Mouse (Mus musculus): ENCODE data around the gene Hpcal1.

Hpcal1 gene

DNA sequence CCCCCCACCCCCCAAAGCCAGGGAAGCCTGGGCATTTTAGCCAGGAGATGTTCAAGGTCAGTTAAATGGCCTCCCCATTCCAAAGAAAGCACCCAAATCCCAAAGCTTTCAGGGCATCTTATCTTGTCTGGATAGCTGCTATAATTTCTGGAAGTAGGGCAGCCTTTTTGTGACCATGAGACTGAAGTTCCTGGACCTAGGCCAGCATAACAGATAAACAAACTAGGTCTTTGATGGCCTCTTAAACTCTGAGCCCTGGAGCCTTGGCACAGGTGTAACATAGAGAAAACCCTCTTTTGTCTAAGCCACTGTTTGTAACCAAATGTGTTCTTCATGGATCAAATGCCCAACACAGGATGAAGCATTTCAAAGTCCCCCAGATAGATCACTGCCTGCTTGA lies 16.8 kb downstream of the Hpcal1 start:
- in situ Hi-C loops (cut with MboI; ENCODE audit: low pct_unique_long_range_greater_than_20kb in 1 of 2, low sequenced_read_pairs in 2 of 2, unreplicated experiment in 1 of 2) = no loop called here

DNA sequence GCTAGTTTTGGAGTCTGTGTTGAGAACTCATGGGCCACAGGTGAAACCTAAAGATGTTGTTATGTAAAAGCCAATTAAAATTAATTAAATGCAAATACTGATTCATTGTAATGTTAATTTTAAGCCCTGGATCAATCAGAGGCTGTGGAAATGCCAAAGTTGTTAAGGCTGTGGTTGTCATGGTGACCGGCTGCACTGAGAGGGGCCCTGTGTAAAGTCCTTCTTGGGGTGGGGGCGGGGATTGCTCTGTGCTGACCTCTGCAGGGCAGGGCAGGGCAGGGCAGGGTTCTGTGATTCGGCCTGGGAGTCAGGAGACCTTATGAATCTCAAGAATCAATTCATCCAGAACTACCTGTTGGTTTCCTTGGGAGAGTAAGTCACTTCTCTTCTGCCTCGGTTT lies 18.8 kb downstream of the Hpcal1 start:
- in situ Hi-C loops (cut with MboI; ENCODE audit: low pct_unique_long_range_greater_than_20kb in 1 of 2, low sequenced_read_pairs in 2 of 2, unreplicated experiment in 1 of 2) = no loop called here

DNA sequence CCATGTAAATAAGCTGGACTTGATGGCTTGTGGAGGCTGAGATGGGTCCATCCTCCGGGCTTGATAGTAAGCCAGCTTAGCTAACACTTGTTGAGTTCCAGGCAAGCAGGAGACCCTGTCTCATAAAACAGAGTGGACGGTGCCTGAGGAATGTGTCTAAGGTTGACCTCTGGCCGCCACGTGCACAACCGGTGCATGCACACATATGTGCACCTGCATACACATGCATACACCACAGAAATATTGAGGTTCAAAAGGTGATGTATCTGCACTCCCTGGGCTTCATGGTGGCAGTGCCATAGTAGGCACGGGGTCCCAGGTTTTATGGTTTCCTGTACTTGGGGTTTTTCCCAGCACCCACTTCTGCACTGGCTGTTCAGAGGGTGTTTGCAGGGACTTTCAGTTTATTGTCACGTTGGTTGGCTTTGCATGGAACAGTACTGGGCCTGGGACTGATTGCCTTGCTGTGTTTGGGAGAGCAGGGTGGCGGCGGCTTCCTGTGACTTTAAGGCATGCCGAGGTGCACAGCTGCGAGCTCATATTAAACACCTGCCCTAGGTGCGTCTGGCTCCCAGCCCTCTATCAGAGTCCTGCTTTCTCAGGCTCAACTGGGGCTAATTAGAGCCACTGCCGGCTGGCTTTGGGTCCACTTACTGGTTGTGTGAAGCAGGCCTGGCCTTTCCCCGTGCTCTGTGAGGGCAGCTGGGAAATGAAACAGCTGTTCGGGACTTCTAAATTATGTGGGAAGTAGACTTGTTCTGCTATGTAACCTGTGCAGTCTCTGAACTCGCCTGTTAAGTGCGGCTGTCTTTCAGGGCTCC lies 19.5 kb downstream of the Hpcal1 start:
- in situ Hi-C loops (cut with MboI; ENCODE audit: low pct_unique_long_range_greater_than_20kb in 1 of 2, low sequenced_read_pairs in 2 of 2, unreplicated experiment in 1 of 2) = no loop called here

DNA sequence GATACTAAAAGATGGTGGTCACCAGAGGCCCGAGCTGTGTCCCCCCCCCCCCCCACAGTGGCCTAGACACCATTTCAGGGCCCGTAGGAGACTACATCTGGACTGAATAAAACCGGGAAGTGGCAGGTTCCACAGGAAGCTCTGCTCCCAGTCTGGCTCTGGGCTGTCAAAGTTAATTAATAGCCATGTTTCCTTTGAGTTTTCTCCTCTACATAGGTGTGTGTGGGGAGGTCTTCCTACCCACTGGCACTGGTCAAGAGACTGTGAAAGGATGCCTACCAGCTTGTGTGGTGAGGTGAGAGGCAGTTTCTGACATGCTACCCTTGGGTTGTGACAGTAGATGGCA lies 20.1 kb downstream of the Hpcal1 start:
- in situ Hi-C loops (cut with MboI; ENCODE audit: low pct_unique_long_range_greater_than_20kb in 1 of 2, low sequenced_read_pairs in 2 of 2, unreplicated experiment in 1 of 2) = no loop called here

DNA sequence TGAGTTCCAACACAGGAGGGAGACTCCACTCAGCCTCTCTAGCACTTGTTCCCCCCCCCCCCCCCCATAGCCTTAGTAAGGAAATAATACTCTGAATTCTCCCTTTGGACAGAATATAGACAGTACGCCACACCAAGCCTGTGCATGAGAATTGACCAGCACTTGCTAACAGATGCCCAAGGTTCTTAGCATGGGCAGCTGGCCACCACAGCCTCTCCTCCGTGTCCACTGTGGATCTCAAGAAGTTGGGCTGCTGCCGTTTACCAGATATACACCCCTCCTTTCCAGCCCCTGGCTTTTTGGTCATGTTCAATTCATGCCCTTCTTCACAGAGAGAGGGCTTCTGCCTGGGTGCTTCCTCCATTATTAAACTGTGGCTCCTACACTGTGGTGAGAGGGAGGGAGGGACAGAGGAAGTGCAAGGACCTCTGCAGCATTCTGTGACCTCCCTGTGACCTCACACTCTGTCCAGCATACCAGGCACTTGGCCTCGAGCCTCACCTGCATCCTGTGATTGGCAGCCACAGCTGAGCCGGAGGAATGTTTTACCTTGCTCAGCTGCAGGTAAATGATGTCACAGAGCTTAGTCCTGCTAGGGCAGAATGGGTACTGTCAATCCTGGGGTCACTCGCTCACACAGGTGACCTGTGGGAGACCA lies 21.2 kb downstream of the Hpcal1 start:
- in situ Hi-C loops (cut with MboI; ENCODE audit: low pct_unique_long_range_greater_than_20kb in 1 of 2, low sequenced_read_pairs in 2 of 2, unreplicated experiment in 1 of 2) = no loop called here

DNA sequence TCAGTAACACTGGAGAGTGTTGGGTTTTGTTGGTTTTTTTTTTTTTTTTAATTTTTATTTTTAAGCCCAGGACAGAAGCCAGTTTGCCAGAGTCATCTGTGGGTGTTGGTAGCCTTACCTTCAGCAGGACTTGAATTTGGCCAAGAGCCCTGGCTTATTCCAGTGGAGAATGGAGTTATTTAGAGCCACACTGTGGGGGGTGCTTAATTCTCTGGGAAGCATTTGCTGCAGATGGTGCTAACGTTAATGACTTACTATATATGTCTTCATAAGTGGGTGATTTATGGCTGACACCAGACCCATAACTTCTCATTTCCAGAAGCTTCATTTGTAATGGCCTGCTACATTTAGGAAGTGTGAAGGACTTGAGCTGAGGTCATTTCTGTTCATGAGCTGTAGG lies 21.9 kb downstream of the Hpcal1 start:
- in situ Hi-C loops (cut with MboI; ENCODE audit: low pct_unique_long_range_greater_than_20kb in 1 of 2, low sequenced_read_pairs in 2 of 2, unreplicated experiment in 1 of 2) = no loop called here

DNA sequence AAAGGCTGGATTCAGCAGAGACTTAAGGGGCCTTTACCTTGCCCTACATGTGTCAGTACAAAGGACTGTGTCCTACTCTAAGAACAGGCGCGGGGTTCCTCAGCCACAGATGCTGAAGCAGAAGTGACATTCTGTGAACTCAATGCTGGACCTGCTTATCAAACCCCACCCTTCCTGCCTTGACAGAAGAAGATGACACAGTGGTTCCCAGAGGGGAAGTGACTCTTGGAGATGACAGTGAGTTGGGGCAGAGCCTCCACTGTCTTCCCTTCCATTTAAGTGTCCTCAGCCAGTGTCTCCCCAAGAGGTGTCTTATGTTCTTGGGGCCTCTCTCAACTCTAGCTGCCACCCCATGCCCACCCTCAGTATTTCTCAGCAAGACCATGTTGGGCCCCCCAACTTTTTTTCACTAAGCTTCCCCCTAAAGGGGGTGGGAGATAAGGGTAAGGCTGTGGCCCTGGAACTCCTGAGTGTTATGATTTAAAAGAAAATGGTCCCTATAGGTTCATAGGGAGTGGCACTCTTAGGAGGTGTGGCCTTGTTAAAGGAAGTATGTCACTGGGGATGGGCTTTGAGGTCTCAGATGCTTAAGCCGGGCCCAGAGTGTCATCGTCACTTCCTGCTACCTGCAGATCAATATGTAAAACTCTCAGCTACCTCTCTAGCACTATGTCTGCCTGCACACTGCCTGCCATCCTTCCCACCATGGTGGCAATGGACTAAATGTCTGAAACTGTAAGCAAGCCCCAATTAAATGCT lies 25.2 kb downstream of the Hpcal1 start:
- in situ Hi-C loops (cut with MboI; ENCODE audit: low pct_unique_long_range_greater_than_20kb in 1 of 2, low sequenced_read_pairs in 2 of 2, unreplicated experiment in 1 of 2) = no loop called here

DNA sequence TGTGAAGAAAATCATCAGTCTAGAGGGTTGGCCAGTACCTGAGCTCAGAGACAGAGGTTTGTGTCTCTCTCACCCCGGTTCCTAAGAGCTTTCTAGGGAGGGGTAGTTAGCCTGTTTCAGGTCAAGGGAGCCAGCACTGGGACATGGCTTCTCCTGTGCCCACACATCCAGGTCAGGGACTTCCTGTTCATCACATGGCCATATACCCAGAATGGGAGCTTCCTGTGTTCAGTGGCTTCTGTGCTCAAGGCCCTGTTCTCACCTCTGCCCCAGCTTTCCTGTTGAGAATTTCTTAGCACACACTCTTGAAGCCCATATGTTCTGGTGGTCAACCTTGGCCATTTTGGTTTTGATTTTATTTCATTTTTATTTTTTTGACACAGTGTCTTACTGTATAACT lies 26.6 kb downstream of the Hpcal1 start:
- in situ Hi-C loops (cut with MboI; ENCODE audit: low pct_unique_long_range_greater_than_20kb in 1 of 2, low sequenced_read_pairs in 2 of 2, unreplicated experiment in 1 of 2) = no loop called here

DNA sequence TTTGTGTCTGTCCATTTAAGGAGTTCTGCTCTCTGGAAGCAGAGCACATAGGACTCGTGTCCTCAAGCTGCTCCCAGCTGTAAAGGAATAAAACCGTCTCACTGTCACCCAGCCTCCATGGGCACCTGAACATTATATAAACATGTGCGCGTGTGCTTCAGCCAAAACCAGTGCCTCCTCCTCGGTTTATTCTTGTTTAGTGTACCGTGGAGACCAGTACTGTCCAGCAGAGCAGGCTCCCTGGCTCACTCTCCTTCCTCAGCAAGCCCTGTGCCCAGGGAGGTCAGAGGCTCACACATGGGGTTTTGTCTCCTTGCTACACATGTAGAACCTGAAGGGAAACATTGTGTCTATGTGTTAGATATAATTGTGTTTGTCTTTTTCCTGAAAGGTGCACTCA lies 27.5 kb downstream of the Hpcal1 start:
- in situ Hi-C loops (cut with MboI; ENCODE audit: low pct_unique_long_range_greater_than_20kb in 1 of 2, low sequenced_read_pairs in 2 of 2, unreplicated experiment in 1 of 2) = no loop called here

DNA sequence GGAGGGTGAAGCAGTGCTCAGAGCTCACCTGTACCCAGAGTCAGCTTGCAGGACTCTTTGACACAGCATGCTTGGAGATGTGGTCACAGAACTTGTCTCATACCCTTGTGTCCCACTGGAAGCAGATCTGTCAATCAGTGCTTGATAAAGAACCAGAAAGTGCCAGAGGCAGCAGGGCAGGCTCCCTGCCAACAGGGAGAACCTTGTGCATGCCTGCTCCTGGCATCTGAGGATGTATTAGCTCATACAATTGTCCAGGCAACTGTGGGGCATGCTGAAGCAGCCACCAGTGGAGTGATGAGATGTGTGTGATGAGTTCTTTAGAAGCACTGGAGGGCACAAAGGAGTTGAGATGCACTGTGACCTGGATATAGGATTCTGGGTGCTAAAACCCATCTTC lies 30.4 kb downstream of the Hpcal1 start:
- in situ Hi-C loops (cut with MboI; ENCODE audit: low pct_unique_long_range_greater_than_20kb in 1 of 2, low sequenced_read_pairs in 2 of 2, unreplicated experiment in 1 of 2) = no loop called here

DNA sequence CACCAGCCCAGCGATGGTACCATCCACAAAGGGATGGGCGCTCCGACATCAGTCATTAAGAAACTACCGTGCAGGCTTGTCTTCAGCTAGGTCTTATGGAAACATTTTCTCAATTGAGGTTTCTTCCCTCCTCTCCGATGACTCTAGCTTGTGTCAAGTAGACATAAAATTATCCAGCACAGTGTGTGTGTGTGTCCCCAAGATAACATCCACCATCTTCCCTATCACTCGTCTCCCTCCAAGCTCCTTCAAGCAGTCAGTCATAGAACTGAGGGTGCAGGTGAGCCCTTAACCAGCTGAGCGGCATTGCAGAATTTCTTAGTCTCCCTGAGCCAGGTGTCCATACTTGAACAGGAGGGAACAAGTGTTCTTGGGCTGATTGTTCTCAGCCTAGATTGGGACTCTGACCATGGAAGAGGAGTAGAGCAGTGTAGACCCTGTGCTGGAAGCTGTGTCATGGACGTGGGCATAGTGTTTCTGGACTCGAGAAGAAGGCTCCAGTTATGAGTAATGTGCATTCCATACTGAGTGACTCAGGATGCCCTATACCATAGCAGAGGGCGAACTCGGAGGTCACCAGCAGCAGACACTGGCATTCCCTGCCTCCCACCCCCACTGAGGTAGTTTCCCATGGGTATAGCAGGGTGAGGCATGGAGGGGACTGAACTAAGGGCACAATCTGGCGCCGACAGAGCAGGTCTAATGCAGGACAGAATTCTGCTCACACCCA lies 32.0 kb downstream of the Hpcal1 start:
- in situ Hi-C loops (cut with MboI; ENCODE audit: low pct_unique_long_range_greater_than_20kb in 1 of 2, low sequenced_read_pairs in 2 of 2, unreplicated experiment in 1 of 2) = no loop called here

DNA sequence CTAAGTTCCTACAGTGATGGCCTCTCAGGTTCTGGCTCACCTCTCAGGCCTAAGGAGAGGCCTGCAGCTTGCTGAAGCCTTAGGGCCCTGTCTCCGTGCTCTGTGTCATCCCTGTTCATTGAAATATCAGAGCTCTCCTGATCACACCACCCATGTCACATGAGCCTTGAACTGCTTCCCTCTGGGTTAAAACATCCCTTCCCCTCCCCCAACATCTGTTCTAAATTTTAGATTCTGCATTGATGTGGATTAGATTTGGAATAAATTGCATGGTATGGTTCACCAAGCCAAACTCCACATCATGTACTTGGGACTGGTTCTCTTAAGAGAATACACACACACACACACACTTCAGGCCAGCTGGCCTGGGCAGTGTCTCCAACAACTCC lies 32.5 kb downstream of the Hpcal1 start:
- in situ Hi-C loops (cut with MboI; ENCODE audit: low pct_unique_long_range_greater_than_20kb in 1 of 2, low sequenced_read_pairs in 2 of 2, unreplicated experiment in 1 of 2) = no loop called here

DNA sequence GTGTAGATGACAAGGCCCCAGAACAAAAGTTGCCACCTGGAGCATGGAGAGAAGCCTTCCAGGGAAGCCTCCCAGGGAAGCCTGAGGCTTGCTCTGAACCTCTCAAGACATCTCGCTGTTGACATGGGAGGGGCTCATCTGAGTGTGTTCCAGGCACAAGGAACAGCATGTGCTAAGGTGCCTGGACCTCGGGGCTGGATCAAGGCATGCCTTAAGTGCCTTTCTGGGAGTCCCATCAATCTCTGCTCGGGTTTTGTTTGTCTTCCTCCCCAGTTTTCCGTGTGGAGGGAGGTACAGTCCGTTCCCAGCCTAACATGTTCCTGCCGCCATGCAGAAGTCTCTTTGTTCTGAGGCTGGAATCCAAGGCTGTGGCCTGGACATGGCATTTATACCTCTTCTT lies 33.3 kb downstream of the Hpcal1 start:
- in situ Hi-C loops (cut with MboI; ENCODE audit: low pct_unique_long_range_greater_than_20kb in 1 of 2, low sequenced_read_pairs in 2 of 2, unreplicated experiment in 1 of 2) = no loop called here

DNA sequence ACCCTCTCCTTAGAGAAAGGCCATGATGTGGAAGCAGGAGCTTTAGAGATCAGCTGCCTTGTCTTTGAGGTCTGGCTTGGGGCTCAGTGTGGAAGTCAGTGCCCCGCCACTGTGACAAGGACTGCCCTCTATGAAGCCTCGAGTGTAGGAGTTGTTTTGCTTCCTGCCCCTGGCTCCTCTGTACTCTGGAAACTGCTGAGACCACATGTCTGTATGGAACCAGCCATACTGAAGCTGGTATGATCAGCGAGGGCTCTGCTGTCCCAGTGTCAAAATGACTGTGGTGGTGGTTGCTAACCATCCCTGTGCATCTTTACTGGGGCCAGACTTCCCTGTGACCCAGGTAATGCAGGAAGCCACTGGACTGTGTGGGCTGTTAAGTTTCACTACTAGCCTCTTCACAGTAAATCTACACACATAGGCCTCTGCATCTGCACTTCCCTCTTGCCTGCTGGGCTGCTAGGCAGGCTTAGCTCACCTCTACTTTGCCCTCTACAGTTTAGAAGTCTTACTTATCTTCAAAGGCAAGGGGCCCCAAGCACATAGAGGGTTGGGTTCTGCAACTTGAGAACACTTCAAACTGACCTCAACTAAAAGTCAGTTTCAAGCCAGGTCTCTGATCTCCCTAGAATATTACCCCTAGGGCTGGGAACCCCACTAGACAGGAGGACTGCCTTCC lies 33.9 kb downstream of the Hpcal1 start:
- in situ Hi-C loops (cut with MboI; ENCODE audit: low pct_unique_long_range_greater_than_20kb in 1 of 2, low sequenced_read_pairs in 2 of 2, unreplicated experiment in 1 of 2) = no loop called here

DNA sequence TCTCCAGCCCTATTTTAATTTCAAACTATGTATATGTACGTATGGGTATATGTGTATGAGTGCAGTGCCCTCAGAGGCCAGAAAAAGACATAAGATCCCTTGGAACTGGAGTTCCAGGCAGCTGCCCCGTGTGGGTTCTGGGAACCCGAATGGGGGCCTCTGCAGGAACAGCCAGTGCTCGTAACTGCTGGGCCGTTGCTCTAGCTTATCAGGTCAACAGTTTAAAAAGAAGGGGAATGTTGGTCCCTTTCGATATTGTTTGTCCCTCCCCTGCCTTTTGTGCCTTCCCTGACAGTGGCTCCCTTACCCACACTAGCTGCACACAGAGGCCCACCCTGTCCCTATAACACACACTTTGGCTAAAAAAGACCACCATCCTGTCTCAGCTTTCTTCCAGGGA lies 34.9 kb downstream of the Hpcal1 start:
- in situ Hi-C loops (cut with MboI; ENCODE audit: low pct_unique_long_range_greater_than_20kb in 1 of 2, low sequenced_read_pairs in 2 of 2, unreplicated experiment in 1 of 2) = no loop called here

DNA sequence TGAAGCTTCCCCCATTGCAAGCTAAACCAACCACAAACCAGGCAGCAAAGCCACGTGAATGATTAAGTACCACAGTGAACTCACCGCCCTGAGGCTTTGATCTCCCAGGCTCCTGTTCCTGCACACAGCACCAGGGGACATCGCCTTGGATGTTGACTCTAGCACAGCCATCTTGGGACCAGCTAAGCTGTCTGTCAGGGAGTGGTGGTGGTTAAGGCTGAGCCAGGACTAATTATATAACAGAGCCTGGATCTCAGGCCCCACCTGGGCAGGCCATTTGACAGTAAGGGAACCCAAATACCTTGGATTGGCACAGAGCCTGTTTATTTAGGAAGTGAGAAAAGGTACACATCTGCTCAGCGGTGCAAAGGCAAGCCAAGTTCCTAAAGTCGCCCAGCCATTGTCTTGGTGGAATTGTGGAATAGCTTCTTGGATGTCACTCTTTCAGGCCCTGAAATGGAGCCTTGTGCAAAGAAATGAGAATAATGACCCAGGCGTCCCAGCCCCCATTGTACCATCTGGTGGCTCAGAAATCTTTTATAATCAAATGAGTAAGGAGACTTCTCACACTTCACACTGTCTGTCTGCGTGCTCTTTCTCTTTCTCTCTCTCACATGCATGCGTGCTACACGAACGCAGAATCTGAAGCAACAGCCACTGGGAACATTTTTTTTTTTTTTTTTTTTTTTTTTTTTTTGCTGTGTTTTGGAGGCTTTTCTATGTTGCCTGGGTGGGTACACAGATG lies 36.1 kb downstream of the Hpcal1 start:
- in situ Hi-C loops (cut with MboI; ENCODE audit: low pct_unique_long_range_greater_than_20kb in 1 of 2, low sequenced_read_pairs in 2 of 2, unreplicated experiment in 1 of 2) = no loop called here

DNA sequence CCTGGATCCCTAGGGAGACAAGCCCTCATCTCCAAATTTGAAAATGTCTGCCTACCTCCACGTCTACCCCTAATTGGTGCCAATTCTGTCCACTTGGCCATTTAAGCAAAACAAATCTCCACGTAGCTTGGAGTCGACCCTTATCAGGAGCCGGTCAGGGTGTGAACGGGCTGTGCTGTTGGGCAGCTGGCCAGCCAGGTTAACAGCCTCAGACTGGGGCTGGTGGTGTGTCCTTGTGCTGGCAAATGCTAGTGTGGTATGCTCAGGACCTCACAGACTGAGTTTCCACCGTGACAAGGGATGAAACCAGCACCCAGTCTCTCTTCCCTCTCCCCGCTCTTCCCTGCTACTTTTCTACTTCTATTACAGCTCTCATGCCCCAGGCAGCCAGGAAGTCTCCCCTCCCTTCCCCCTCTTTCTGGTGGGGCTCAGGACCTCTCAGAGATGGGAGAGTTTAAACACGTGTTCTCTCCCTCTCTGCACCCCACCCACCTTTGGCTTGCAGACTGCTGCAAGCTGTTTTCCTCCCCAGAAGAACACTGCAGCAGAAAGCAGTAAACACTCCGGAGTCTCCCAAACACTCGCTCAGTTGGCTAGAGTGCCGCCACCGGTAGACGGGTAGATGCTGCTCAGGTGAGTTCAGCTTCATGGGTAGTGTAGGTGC lies 37.2 kb downstream of the Hpcal1 start:
- in situ Hi-C loops (cut with MboI; ENCODE audit: low pct_unique_long_range_greater_than_20kb in 1 of 2, low sequenced_read_pairs in 2 of 2, unreplicated experiment in 1 of 2) = no loop called here

Data from mouse embryonic stem cell (cell line).